Mouse (Mus musculus): Measurements from ENCODE around the gene Nrap. TPM values are rescaled to one million over a fixed set of nuclear protein-coding genes. Genes with fewer than 3 reads are reported as not detected.
"Not testable (repeated sequence)": the region's sequence is repeated elsewhere in the genome, so short reads cannot be mapped to it uniquely, and the experiment has no call there.

The Nrap gene
- polyA plus RNA-seq, 1 experiment from 2014 or later: 0.12 TPM

- no peaks in the 10 kb centered on the region for H3K4me1 ChIP-seq (replicated peaks)
- WGBS (ENCODE audit: insufficient replicate concordance): 58% methylated on average over 15 of the region's 15 CpGs
- no peaks in the 10 kb centered on the region for H3K36me3 ChIP-seq
- DNase-seq (no peak), ATAC-seq (ENCODE audit: low read depth) (no peak)
- no peak overlapping the region for H3K27ac ChIP-seq
- no peak overlapping the region for H3K4me3 ChIP-seq (replicated peaks)
- no peak overlapping the region for H3K9ac ChIP-seq
- no peak overlapping the region for H3K4me2 ChIP-seq
- no peaks in the 10 kb centered on the region for H3K9me3 ChIP-seq (replicated peaks)
- no peaks in the 10 kb centered on the region for H3K27me3 ChIP-seq
Measured at GRCm38 (mm10) chr19:56363721-56364460, 25.9 kb downstream of the Nrap start.

DNA sequence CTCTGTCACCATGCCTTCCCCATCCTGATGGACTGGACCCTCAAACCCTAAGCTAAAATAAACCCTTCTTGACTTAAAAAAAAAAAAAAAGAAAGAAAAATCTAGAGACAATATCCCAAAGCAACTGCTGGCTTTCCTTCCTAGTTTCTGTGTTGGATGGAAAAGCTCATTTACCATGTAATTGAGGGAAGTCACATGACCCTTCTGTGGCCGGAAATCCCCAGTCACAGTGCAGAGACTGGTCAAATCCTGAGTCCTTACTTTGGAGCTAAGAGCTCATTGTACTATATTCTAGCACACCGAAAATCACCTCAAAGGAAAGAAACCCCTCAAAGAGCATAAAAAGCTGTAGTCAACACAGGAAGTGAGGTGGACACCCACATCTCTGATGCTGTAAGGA is 30.9 kb downstream of the Nrap start:
- ATAC-seq (ENCODE audit: low read depth): no peak
- Histone ChIP-seq H3K4me1 (replicated peaks) (no peaks in the 10 kb centered on the region; the same call in 1 of the 2 replicates), H3K4me3 (replicated peaks) (no peak overlapping the region), H3K27ac (no peak overlapping the region), H3K4me2 (no peak overlapping the region), H3K27me3 (no peaks in the 10 kb centered on the region), H3K36me3 (no peaks in the 10 kb centered on the region), H3K9me3 (replicated peaks) (no peaks in the 10 kb centered on the region), H3K9ac (no peak overlapping the region)
- 28% methylated on average over 2 of the region's 2 CpGs for WGBS (ENCODE audit: insufficient replicate concordance)
- no peak for DNase-seq

DNA sequence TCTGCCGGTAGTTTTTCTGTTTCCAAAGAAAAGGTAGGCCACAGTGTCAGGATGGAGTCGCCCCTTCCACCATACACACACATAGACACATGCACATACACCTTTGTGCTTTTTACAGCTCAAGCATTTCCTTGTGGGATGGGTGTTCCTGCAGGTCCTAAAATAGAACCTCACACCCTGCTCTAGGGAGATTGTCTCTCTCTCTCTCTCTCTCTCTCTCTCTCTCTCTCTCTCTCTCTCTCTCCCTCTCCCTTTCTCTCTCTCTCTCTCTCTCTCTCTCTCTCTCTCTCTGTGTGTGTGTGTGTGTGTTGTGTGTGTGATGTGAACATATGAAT is 32.5 kb downstream of the Nrap start:
- H3K4me2 ChIP-seq; H3K27me3 ChIP-seq; H3K27ac ChIP-seq; H3K4me1 ChIP-seq (replicated peaks); H3K9ac ChIP-seq; H3K4me3 ChIP-seq (replicated peaks); DNase-seq; H3K9me3 ChIP-seq (replicated peaks); H3K36me3 ChIP-seq; ATAC-seq (ENCODE audit: low read depth): not testable (repeated sequence)
- WGBS (ENCODE audit: insufficient replicate concordance): 61% methylated on average over 2 of the region's 2 CpGs

- no peak overlapping the region for H3K4me3 ChIP-seq (replicated peaks)
Measured at GRCm38 (mm10) chr19:56356480-56357373, 33.1 kb downstream of the Nrap start.

GRCm38 (mm10) chr19:56355201-56355600 is 34.6 kb downstream of the Nrap start:
- Histone ChIP-seq H3K4me2 (no peak overlapping the region), H3K27ac (no peak overlapping the region), H3K9me3 (replicated peaks) (0 out of 2 replicates have a peak, but pooled peaks cover 6% of the 10 kb centered on the region), H3K4me1 (replicated peaks) (no peaks in the 10 kb centered on the region; the same call in 1 of the 2 replicates), H3K9ac (no peak overlapping the region), H3K36me3 (no peaks in the 10 kb centered on the region), H3K4me3 (replicated peaks) (no peak overlapping the region), H3K27me3 (no peaks in the 10 kb centered on the region)
- WGBS (ENCODE audit: insufficient replicate concordance): 74% methylated on average over 12 of the region's 12 CpGs
- DNase-seq (no peak), ATAC-seq (ENCODE audit: low read depth) (no peak)

More at GRCm38 (mm10) chr19:56356480-56357373, 33.1 kb downstream of the Nrap start:
- Histone ChIP-seq H3K4me1 (replicated peaks) (no peaks in the 10 kb centered on the region; the same call in 1 of the 2 replicates), H3K27ac (no peak overlapping the region), H3K9me3 (replicated peaks) (0 out of 2 replicates have a peak, but pooled peaks cover 6% of the 10 kb centered on the region), H3K9ac (no peak overlapping the region), H3K4me2 (0 out of 2 replicates have a peak overlapping the region, but pooled peaks have one; percentile 3), H3K36me3 (no peaks in the 10 kb centered on the region), H3K27me3 (no peaks in the 10 kb centered on the region)
- no peak for ATAC-seq (ENCODE audit: low read depth)
- 32% methylated on average over 17 of the region's 17 CpGs for WGBS (ENCODE audit: insufficient replicate concordance)
- DNase-seq: peak; percentile 41

DNA sequence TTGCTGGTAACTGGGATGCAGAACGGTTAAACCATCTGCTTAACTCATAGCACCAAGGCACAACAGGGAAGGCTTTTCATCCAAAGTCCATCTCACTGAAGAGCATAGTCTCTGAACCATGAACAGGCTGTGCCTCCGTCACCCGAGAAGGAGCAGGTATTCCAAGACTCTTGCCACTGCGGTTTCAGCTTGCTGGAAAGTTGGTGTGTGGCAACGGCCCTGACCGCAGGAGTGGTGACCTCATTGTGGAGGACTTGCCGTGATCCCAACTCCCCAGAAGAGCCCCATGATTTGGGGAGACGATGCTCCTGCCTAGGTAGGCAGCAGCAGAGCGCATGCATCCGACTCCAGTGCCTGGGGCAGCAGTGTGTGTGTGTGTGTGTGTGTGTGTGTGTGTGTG is 36.1 kb downstream of the Nrap start:
- ATAC-seq (ENCODE audit: low read depth): no peak
- Histone ChIP-seq H3K9me3 (replicated peaks) (0 out of 2 replicates have a peak, but pooled peaks cover 6% of the 10 kb centered on the region), H3K9ac (no peak overlapping the region), H3K4me3 (replicated peaks) (no peak overlapping the region), H3K4me2 (no peak overlapping the region), H3K27me3 (no peaks in the 10 kb centered on the region), H3K27ac (no peak overlapping the region), H3K4me1 (replicated peaks) (no peaks in the 10 kb centered on the region; the same call in 1 of the 2 replicates), H3K36me3 (no peaks in the 10 kb centered on the region)
- DNase-seq: no peak
- 65% methylated on average over 10 of the region's 10 CpGs for WGBS (ENCODE audit: insufficient replicate concordance)

GRCm38 (mm10) chr19:56349295-56349694 is 40.5 kb downstream of the Nrap start:
- H3K27me3 ChIP-seq: no peaks in the 10 kb centered on the region
- 35% methylated on average over 6 of the region's 6 CpGs for WGBS (ENCODE audit: insufficient replicate concordance)
- DNase-seq: no peak

GRCm38 (mm10) chr19:56346750-56347149 is 43.1 kb downstream of the Nrap start:
- no peak overlapping the region for H3K4me3 ChIP-seq (replicated peaks)
- DNase-seq (no peak), ATAC-seq (ENCODE audit: low read depth) (no peak)
- H3K4me2 ChIP-seq: no peak overlapping the region
- H3K9me3 ChIP-seq (replicated peaks): no peaks in the 10 kb centered on the region
- no peaks in the 10 kb centered on the region for H3K4me1 ChIP-seq (replicated peaks)
- H3K27me3 ChIP-seq: no peaks in the 10 kb centered on the region
- no peaks in the 10 kb centered on the region for H3K36me3 ChIP-seq
- WGBS (ENCODE audit: insufficient replicate concordance): 49% methylated on average over 13 of the region's 13 CpGs
- H3K27ac ChIP-seq: no peak overlapping the region
- H3K9ac ChIP-seq: no peak overlapping the region

More at GRCm38 (mm10) chr19:56349295-56349694, 40.5 kb downstream of the Nrap start:
- Histone ChIP-seq H3K27ac (no peak overlapping the region), H3K36me3 (no peaks in the 10 kb centered on the region), H3K4me3 (replicated peaks) (no peak overlapping the region), H3K4me2 (no peak overlapping the region), H3K4me1 (replicated peaks) (no peaks in the 10 kb centered on the region), H3K9ac (no peak overlapping the region), H3K9me3 (replicated peaks) (0 out of 2 replicates have a peak, but pooled peaks cover 6% of the 10 kb centered on the region)
- ATAC-seq (ENCODE audit: low read depth): no peak

GRCm38 (mm10) chr19:56346016-56346415 is 43.8 kb downstream of the Nrap start:
- Histone ChIP-seq H3K4me1 (replicated peaks) (no peaks in the 10 kb centered on the region), H3K27me3 (no peaks in the 10 kb centered on the region), H3K9me3 (replicated peaks) (no peaks in the 10 kb centered on the region), H3K36me3 (no peaks in the 10 kb centered on the region), H3K4me3 (replicated peaks) (no peak overlapping the region), H3K27ac (no peak overlapping the region), H3K4me2 (no peak overlapping the region), H3K9ac (no peak overlapping the region)
- ATAC-seq (ENCODE audit: low read depth) (no peak), DNase-seq (no peak)
- WGBS (ENCODE audit: insufficient replicate concordance): 51% methylated on average over 3 of the region's 3 CpGs

GRCm38 (mm10) chr19:56343869-56344563 is 45.8 kb downstream of the Nrap start:
- WGBS (ENCODE audit: insufficient replicate concordance): 75% methylated on average over 26 of the region's 26 CpGs
- no peak for DNase-seq

GRCm38 (mm10) chr19:56342006-56342405 is 47.8 kb downstream of the Nrap start:
- no peak for ATAC-seq (ENCODE audit: low read depth)
- Histone ChIP-seq H3K4me1 (replicated peaks) (no peaks in the 10 kb centered on the region), H3K27ac (no peak overlapping the region), H3K9ac (no peak overlapping the region), H3K4me3 (replicated peaks) (no peak overlapping the region), H3K9me3 (replicated peaks) (no peaks in the 10 kb centered on the region), H3K27me3 (no peaks in the 10 kb centered on the region), H3K36me3 (no peaks in the 10 kb centered on the region), H3K4me2 (no peak overlapping the region)
- 65% methylated on average over 8 of the region's 8 CpGs for WGBS (ENCODE audit: insufficient replicate concordance)
- DNase-seq: no peak

More at GRCm38 (mm10) chr19:56343869-56344563, 45.8 kb downstream of the Nrap start:
- H3K4me2 ChIP-seq: no peak overlapping the region
- no peak for ATAC-seq (ENCODE audit: low read depth)
- H3K27ac ChIP-seq: no peak overlapping the region
- no peak overlapping the region for H3K4me3 ChIP-seq (replicated peaks)
- no peaks in the 10 kb centered on the region for H3K27me3 ChIP-seq
- no peaks in the 10 kb centered on the region for H3K36me3 ChIP-seq
- H3K4me1 ChIP-seq (replicated peaks): no peaks in the 10 kb centered on the region
- H3K9me3 ChIP-seq (replicated peaks): no peaks in the 10 kb centered on the region
- no peak overlapping the region for H3K9ac ChIP-seq
